Mouse (Mus musculus) frontal cortex, adult 2 months (tissue): ENCODE measurements around the gene Dand5. TPM values are rescaled to one million over a fixed set of nuclear protein-coding genes. Genes with fewer than 3 reads are reported as not detected.
A peak's percentile ranks its signal among the peaks of the same experiment; 100 is the strongest.

ENCODE experiments used
- DNase-seq, 2 experiments: peaks; one replicate each; pipeline ENCODE4 v3.0.0; 2022; ENCODE audit warnings: low spot score in 1 of 2; ENCODE audit errors: extremely low spot score in 1 of 2
- polyA plus RNA-seq: library from polyadenylated mRNA; depleted of rRNA; stranded (reverse); fragments of >200 nt; gene quantifications from 2 replicates; pipeline ENCODE4 v1.2.3, GENCODE M21; 2012

Dand5 gene
- polyA plus RNA-seq, 1 experiment: 14.6 TPM

DNA sequence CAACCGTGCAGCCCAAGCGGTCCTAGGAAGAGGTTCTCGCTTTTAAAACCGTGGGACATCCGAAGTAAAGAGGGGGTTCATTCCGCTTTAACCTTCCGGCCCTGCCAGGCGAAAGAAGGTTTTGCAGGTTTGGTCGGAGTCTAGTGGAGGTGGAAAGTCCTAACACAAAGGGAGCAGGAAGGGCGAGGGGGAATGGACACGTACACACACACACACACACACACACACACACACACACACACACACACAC is 37.2 kb downstream of the Dand5 start:
- no peak for DNase-seq

DNA sequence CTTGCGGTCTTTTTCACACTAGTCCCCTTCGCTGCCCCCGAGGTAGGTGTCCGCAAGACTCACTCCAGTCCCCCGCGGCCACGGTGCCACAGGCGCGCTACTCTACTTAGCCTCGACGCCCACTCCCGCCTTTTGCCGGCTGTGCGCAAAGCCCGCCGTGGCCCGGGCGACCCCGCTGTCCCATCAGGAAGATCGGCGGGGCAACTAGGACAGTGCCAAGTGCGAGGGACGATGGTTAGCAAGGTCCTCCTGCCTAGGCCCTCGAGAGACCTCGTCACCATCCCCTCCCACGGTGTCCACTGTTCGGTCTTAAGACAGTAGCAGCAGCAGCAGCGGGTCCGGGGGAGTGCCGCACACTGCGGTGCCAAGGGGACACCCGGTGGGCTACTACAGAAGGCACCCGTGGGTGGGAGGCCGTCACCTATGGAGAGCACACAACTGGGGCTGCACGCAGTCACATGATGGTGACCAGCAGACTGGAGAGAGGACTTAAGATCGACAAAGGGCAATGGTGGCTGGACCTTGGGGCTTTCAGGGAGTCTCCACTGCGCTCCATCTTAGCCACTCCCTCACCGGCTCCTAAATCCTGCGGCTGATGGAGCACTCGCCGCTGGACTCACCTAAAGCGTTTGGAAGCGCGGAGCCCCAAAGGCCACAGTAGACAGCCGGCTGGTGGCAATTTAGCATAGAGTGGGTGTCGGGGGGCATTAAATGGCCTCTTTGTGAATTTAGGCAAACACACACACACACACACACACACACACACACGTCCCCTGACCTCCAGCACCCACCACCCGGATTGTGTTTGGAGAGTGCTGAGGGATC is 37.7 kb downstream of the Dand5 start:
- no peak for DNase-seq

DNA sequence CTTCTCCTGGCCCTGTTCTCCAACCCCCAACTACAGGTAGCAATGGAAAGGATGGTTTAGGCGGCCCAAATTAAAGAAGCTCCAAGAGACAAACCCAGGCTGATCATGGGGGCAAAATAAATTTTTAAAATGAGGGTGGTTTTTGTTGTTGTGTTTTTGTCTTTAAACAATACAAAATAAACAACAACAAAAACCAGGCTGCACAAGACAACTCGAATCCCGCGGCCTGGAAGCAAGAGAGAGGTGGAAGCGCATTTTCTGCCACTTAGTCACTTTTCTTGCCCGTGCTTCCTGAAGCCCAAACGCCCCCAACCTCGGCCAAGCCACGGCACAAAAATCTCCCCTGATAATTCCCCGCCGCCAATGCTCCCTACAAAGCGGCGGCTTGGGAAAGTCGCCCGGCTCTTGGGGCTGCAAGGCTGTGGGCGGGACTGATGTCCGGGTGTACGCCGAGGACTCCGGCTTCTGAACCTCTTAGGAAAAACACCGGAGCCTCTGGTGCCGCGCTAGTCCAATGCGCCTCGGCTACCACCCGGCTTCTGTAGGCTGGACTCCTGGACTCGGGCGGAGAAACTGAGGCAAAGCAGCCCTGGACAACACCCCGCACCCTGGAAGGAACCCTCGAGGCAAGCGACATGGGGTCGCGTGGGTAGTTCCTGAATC is 38.6 kb downstream of the Dand5 start:
- no peak for DNase-seq

GRCm38 (mm10) chr8:84783198-84783918 is 39.3 kb downstream of the Dand5 start:
- DNase-seq: no peak

DNA sequence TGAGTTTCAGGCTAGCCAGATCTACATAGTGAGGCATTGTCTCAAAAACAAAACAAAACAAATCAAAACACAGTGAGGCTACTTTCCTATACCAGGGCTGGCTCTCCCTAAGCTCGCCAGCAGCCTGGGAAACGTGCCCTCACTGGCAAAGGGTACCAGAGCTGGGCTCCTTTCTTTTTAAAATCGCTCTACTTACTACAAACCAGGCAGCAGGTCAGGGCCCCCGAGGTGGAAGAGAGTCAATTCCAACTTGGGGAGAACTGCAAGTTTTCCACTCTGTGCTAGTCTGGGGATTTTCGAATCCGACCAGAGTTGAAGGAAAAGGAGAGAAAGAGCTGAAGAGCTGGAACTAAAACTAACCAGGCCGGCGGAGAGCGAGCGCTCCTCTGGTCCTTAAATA is 39.9 kb downstream of the Dand5 start:
- DNase-seq: no peak

DNA sequence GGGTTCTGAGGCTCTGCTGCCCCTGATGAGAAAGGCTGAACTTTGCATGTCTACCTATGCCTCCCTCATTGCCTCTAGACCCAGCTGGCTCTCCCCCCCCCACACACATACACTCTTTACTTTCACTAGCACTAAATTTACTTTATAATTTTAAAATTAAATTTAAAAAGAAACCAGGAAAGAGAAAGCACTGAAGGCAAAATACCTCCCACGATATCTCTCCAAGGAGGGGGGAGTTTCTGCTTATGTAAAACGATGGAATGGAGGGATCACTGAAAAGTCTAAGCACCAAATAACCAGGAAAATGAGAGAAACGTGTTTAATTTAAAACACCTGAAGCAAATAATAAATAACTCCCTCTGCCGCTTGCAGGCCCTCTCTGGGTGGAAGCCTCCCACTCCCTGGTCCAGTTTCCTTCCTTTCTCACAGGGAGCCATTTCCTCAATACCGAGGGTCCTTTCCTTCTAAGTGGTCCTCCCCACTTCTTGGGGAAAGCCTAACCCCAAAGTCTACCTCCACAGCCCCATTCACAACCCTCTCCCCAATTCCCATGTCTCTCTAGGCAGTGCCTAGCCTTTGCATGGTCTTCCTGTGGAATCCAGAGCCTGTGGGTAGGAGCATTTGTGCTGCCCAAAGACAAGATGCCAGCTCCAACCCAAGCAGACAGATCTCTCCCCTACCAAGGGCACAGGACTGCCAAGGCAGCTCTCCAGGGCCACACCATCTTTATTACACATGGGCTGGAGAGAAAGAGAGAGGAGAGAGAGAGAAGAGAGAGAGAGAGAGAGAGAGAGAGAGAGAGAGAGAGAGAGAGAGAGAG is 40.7 kb downstream of the Dand5 start:
- DNase-seq: no peak

GRCm38 (mm10) chr8:84780949-84781680 is 41.5 kb downstream of the Dand5 start:
- no peak for DNase-seq

DNA sequence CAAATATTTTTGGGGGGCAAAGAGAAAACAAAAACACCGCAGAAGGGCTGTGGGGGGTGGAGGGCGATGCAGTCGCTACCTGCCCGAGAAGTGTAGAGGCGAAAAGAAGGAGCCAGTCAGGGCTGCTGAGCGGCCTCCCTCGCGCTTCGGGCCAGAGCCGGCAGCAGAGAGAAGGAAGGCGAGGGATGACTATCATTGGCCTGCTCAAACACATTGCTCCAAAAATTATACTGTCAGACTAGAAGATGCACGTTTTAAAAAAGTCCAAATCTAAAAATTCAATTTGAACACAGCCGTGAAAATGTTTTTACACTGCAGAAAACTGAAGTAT is 42.4 kb downstream of the Dand5 start:
- DNase-seq: no peak

GRCm38 (mm10) chr8:84779519-84780224 is 43.0 kb downstream of the Dand5 start:
- peak in 1 of 2 experiments; percentile 71 for DNase-seq

DNA sequence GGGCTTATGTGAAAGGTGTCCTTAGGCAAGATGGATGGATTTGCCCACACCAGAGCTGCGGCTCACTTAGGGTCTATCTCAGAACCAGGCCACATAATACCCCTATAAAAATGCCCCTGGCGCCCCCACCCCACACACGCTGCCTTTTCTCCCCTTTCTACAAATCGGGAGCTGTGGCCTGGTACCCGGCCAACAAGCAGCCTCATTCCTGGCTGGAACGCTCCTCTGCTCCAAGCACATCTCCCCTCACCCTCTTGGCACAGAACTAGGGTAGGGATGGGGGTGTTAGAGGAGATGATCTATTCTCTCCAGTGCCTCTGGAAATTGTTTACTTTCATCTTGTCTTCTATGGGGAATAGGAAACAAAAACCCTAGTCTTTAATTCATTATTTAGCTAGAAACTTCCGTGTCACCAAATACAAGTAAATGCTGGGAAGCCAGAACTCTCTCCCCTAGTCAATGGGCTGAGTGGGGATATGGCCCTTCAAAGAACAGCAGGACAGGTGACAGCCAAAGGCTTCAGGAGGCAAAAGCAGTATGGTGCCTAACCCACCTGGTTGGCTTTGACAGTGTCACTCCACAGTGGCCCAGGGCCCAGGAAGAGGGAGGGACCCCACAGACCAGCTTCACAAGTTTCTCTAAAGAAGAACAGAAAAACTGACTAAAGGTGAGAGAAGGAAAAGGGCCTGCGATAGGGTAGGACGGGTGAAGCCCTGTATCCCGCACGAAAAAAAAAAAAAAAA is 43.8 kb downstream of the Dand5 start:
- no peak for DNase-seq

DNA sequence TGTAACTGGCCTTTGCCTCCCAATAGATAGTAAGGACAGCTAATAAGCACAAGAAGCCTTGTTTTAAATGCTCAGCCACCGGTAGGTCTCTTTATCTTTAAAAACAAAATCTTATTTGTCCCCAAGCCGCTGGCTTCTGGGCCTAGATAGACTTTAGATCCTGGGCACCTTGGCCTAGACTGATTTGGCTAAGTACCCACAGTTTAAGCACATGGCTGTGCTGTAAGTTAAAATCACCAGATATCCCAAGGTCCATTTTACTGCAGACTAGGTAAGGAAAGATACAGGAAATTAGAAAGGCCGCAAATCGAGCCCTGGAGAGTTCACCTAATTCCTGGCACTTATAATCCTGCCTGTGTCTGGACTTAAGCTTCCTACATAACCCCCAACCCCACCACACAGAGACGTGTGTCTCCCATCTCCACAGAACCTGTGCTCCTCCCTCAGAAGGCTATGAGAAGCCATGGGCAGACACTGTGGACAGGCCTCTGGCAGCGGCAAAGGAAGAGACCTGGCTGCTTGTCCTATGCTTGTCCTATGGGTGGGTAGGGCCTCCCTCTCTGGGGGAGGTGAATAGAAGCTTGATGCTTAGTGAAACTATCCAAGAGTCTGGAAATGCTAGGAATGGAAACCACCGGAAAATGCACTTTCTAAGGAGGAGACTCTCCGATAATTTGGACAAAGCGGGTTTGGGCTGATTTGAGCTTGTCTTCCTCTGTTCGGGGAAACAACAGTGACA is 44.6 kb downstream of the Dand5 start:
- DNase-seq: no peak

GRCm38 (mm10) chr8:84776569-84776968 is 46.1 kb downstream of the Dand5 start:
- DNase-seq: no peak

DNA sequence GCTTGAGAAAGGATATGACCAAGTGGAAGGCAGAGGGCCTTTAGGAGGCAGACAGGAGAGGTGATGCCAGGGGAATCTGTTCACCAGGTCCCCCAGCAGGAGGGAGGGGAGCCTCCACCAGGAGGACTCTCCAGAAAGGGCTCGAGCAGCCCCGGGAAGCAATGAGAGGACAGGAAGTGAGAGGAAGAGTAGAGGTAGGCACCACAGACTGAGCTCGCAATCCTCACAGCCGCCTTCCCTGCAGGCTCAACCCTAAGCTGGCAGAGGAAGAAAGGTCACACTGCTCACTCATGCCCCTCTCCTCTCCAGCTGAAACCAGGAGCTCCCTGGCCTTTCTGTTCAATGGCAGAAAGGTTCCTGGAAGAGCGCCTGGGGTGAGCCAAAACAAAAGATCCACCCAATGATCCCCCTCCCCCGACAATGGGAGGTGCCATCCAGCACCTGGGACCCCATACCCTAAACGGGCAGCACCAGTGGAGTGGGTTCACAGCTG is 47.0 kb downstream of the Dand5 start:
- DNase-seq: no peak

GRCm38 (mm10) chr8:84775105-84775591 is 47.5 kb downstream of the Dand5 start:
- peak in 1 of 2 experiments; percentile 76 for DNase-seq

DNA sequence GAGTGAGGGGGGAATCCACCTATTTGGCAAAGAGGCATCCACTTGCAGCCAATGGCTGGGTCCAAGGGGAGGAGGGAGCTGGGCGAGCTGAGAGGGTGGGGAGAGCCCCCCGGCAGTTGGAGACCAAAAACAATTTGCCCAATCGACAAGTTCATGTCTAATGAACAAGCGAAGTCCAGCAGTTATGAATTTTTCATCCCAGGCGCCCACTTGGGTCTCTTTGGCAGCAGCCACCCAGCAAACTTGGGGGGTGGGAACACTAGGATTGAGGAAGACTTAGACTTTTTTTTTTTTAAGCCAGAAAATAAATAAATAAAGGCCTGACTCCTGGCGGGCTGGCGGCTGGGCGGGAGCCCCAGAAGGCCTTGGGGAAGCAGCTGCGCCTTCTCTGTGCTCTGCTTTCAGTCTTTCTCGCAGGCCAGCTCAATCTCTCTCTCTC is 48.1 kb downstream of the Dand5 start:
- no peak for DNase-seq

- DNase-seq: peak; percentile 75 to 86
These were observed 48.8 kb downstream of the Dand5 start for GRCm38 (mm10) chr8:84773833-84774232.

- DNase-seq: no peak
These were observed 49.3 kb downstream of the Dand5 start for GRCm38 (mm10) chr8:84773304-84773703.

GRCm38 (mm10) chr8:84772628-84773027 is 50.0 kb downstream of the Dand5 start:
- no peak for DNase-seq
